Mouse (Mus musculus): ENCODE measurements around the gene B630019K06Rik. TPM values are rescaled to one million over a fixed set of nuclear protein-coding genes. Genes with fewer than 3 reads are reported as not detected.
"Not testable (repeated sequence)": the region's sequence is repeated elsewhere in the genome, so short reads cannot be mapped to it uniquely, and the experiment has no call there.

Gene B630019K06Rik
- polyA plus RNA-seq (2012; ENCODE audit: insufficient read depth, low replicate concordance), result not detected in 2 replicates

- H3K9me3 ChIP-seq, result peaks cover 15% of the 10 kb centered on the region
- H3K4me1 ChIP-seq, result peaks cover 7% of the 10 kb centered on the region
- no peak for TF ChIP-seq FLI1 (IDR thresholded peaks at IDR 0.05; ENCODE audit: low read length)
- TF ChIP-seq GATA1 (IDR thresholded peaks at IDR 0.05; ENCODE audit: borderline replicate concordance, low read length), result no peak
- no peaks in the 10 kb centered on the region for H3K36me3 ChIP-seq (replicated peaks; ENCODE audit: low read length)
- peaks cover 42% of the 10 kb centered on the region for H3K27me3 ChIP-seq (replicated peaks)
- H3K4me3 ChIP-seq (replicated peaks), result peak within 1 kb of the TSS; percentile 86
Measured at GRCm38 (mm10) chrX:8892343-8893155, at the start of gene B630019K06Rik. Gene B630019K06Rik, plus strand, starts transcription at chrX:8892382.

- Histone ChIP-seq H3K27me3 (replicated peaks) (peaks cover 2% of the 10 kb centered on the region), H3K36me3 (replicated peaks; ENCODE audit: low read length) (no peaks in the 10 kb centered on the region), H3K4me3 (replicated peaks) (no peak within 1 kb of the TSS), H3K9me3 (0 out of 2 replicates have a peak, but pooled peaks cover 5% of the 10 kb centered on the region), H3K4me1 (no peaks in the 10 kb centered on the region)
- TF ChIP-seq FLI1 (IDR thresholded peaks at IDR 0.05; ENCODE audit: low read length) (no peak), GATA1 (IDR thresholded peaks at IDR 0.05; ENCODE audit: borderline replicate concordance, low read length) (no peak)
Measured at GRCm38 (mm10) chrX:8843694-8844093, 48.5 kb upstream of the B630019K06Rik start, which contains the start of gene Gm6592. Gene Gm6592, plus strand, starts transcription at chrX:8843994.

GRCm38 (mm10) chrX:8852486-8852885 is 39.7 kb upstream of the B630019K06Rik start:
- Histone ChIP-seq H3K9me3 (no peaks in the 10 kb centered on the region), H3K4me3 (replicated peaks) (no peak overlapping the region), H3K36me3 (replicated peaks; ENCODE audit: low read length) (no peaks in the 10 kb centered on the region), H3K27me3 (replicated peaks) (peaks cover 2% of the 10 kb centered on the region), H3K4me1 (no peaks in the 10 kb centered on the region)
- TF ChIP-seq GATA1 (IDR thresholded peaks at IDR 0.05; ENCODE audit: borderline replicate concordance, low read length) (no peak), FLI1 (IDR thresholded peaks at IDR 0.05; ENCODE audit: low read length) (no peak)

GRCm38 (mm10) chrX:8864331-8864730 is 27.9 kb upstream of the B630019K06Rik start:
- H3K4me3 ChIP-seq (replicated peaks); H3K27me3 ChIP-seq (replicated peaks); H3K4me1 ChIP-seq; H3K36me3 ChIP-seq (replicated peaks; ENCODE audit: low read length); H3K9me3 ChIP-seq: not testable (repeated sequence)

GRCm38 (mm10) chrX:8873953-8874352 is 18.2 kb upstream of the B630019K06Rik start, which contains the start of gene Gm5751:
Gene Gm5751, plus strand, starts transcription at chrX:8874253.
- not testable (repeated sequence) for H3K4me1 ChIP-seq; H3K9me3 ChIP-seq; H3K27me3 ChIP-seq (replicated peaks); H3K36me3 ChIP-seq (replicated peaks; ENCODE audit: low read length); H3K4me3 ChIP-seq (replicated peaks)

GRCm38 (mm10) chrX:8884336-8884735 is 7.8 kb upstream of the B630019K06Rik start:
- H3K4me1 ChIP-seq, result no peaks in the 10 kb centered on the region
- no peaks in the 10 kb centered on the region for H3K27me3 ChIP-seq (replicated peaks)
- no peaks in the 10 kb centered on the region for H3K36me3 ChIP-seq (replicated peaks; ENCODE audit: low read length)
- no peak overlapping the region for H3K4me3 ChIP-seq (replicated peaks)
- TF ChIP-seq GATA1 (IDR thresholded peaks at IDR 0.05; ENCODE audit: borderline replicate concordance, low read length) (no peak), FLI1 (IDR thresholded peaks at IDR 0.05; ENCODE audit: low read length) (no peak)
- no peaks in the 10 kb centered on the region for H3K9me3 ChIP-seq

- no peak overlapping the region for H3K4me3 ChIP-seq (replicated peaks)
- peaks cover 7% of the 10 kb centered on the region for H3K4me1 ChIP-seq
- H3K9me3 ChIP-seq, result peaks cover 15% of the 10 kb centered on the region
- TF ChIP-seq FLI1 (IDR thresholded peaks at IDR 0.05; ENCODE audit: low read length) (no peak), GATA1 (IDR thresholded peaks at IDR 0.05; ENCODE audit: borderline replicate concordance, low read length) (no peak)
- peaks cover 42% of the 10 kb centered on the region for H3K27me3 ChIP-seq (replicated peaks)
- H3K36me3 ChIP-seq (replicated peaks; ENCODE audit: low read length), result no peaks in the 10 kb centered on the region
Measured at GRCm38 (mm10) chrX:8891975-8892342, 223 bp upstream of the B630019K06Rik start.

GRCm38 (mm10) chrX:8893182-8893651 is 1.0 kb downstream of the B630019K06Rik start:
- Histone ChIP-seq H3K36me3 (replicated peaks; ENCODE audit: low read length) (no peaks in the 10 kb centered on the region), H3K9me3 (peaks cover 15% of the 10 kb centered on the region), H3K4me3 (replicated peaks) (peak overlapping the region; percentile 86), H3K4me1 (peaks cover 7% of the 10 kb centered on the region), H3K27me3 (replicated peaks) (peaks cover 42% of the 10 kb centered on the region)
- TF ChIP-seq GATA1 (IDR thresholded peaks at IDR 0.05; ENCODE audit: borderline replicate concordance, low read length) (no peak), FLI1 (IDR thresholded peaks at IDR 0.05; ENCODE audit: low read length) (no peak)

- H3K36me3 ChIP-seq (replicated peaks; ENCODE audit: low read length), result no peaks in the 10 kb centered on the region
- no peaks in the 10 kb centered on the region for H3K9me3 ChIP-seq
- peaks cover 2% of the 10 kb centered on the region for H3K27me3 ChIP-seq (replicated peaks)
- H3K4me1 ChIP-seq, result no peaks in the 10 kb centered on the region
- no peak overlapping the region for H3K4me3 ChIP-seq (replicated peaks)
- no peak for TF ChIP-seq FLI1 (IDR thresholded peaks at IDR 0.05; ENCODE audit: low read length)
- no peak for TF ChIP-seq GATA1 (IDR thresholded peaks at IDR 0.05; ENCODE audit: borderline replicate concordance, low read length)
Measured at GRCm38 (mm10) chrX:8900823-8901222, 8.6 kb downstream of the B630019K06Rik start.

GRCm38 (mm10) chrX:8901906-8902472 is 9.8 kb downstream of the B630019K06Rik start:
- TF ChIP-seq GATA1 (IDR thresholded peaks at IDR 0.05; ENCODE audit: borderline replicate concordance, low read length) (no peak), FLI1 (IDR thresholded peaks at IDR 0.05; ENCODE audit: low read length) (no peak)
- H3K36me3 ChIP-seq (replicated peaks; ENCODE audit: low read length), result no peaks in the 10 kb centered on the region

More at GRCm38 (mm10) chrX:8901906-8902472, 9.8 kb downstream of the B630019K06Rik start:
- no peaks in the 10 kb centered on the region for H3K4me1 ChIP-seq
- H3K4me3 ChIP-seq (replicated peaks), result no peak overlapping the region
- H3K9me3 ChIP-seq, result no peaks in the 10 kb centered on the region
- peaks cover 2% of the 10 kb centered on the region for H3K27me3 ChIP-seq (replicated peaks)

Measured in megakaryocyte, embryonic 14.5 days (primary cell).